Mouse (Mus musculus): ENCODE measurements around the gene Frzb.

GRCm38 (mm10) chr2:80443962-80444361 lies 3.5 kb downstream of the Frzb start:
- TF ChIP-seq CTCF (conservative IDR thresholded peaks at IDR 0.05; ENCODE audit: low read length) = peak; percentile 92
- TF ChIP-seq POU5F1 (IDR thresholded peaks at IDR 0.05; ENCODE audit: borderline replicate concordance, low read length) = no peak
- TF ChIP-seq NANOG (IDR thresholded peaks at IDR 0.05; ENCODE audit: borderline replicate concordance, low read length) = no peak

Data from E14TG2a.4 (cell line).